Mouse (Mus musculus): ENCODE data around the gene Tcp10c. TPM values are rescaled to one million over a fixed set of nuclear protein-coding genes. Genes with fewer than 3 reads are reported as not detected.
A peak's percentile ranks its signal among the peaks of the same experiment; 100 is the strongest.
"Not testable (repeated sequence)": the region's sequence is repeated elsewhere in the genome, so short reads cannot be mapped to it uniquely, and the experiment has no call there.

Tcp10c gene
- polyA plus RNA-seq (2014; fragmentation: Nextera tagmentation; extraction: Ambion mirVana), result not detected in 2 replicates

GRCm38 (mm10) chr17:13354521-13354920 lies at the start of gene Tcp10c:
Tcp10c (plus strand) TSS chr17:13354572.
- not testable (repeated sequence) for H3K4me3 ChIP-seq (ENCODE audit: low read depth, low read length); H3K9me3 ChIP-seq (ENCODE audit: control insufficient read depth, low read length); H3K27ac ChIP-seq (ENCODE audit: low read depth); H3K36me3 ChIP-seq (ENCODE audit: control insufficient read depth, insufficient read depth, low read length); H3K4me2 ChIP-seq (ENCODE audit: low read length); DNase-seq (ENCODE audit: low spot score); H3K27me3 ChIP-seq (replicated peaks; ENCODE audit: control insufficient read depth, insufficient read depth, low read length); ATAC-seq (replicated peaks; ENCODE audit: low FRiP score, low TSS enrichment, low read depth); H3K9ac ChIP-seq (ENCODE audit: low read length); H3K4me1 ChIP-seq (replicated peaks; ENCODE audit: control insufficient read depth, insufficient read depth, low read length)
- WGBS, result 86% methylated on average over 4 of the region's 4 CpGs

- WGBS, result 83% methylated on average over 5 of the region's 6 CpGs
- not testable (repeated sequence) for H3K9ac ChIP-seq (ENCODE audit: low read length); H3K27me3 ChIP-seq (replicated peaks; ENCODE audit: control insufficient read depth, insufficient read depth, low read length); H3K4me1 ChIP-seq (replicated peaks; ENCODE audit: control insufficient read depth, insufficient read depth, low read length); H3K4me2 ChIP-seq (ENCODE audit: low read length); H3K4me3 ChIP-seq (ENCODE audit: low read depth, low read length); H3K27ac ChIP-seq (ENCODE audit: low read depth); H3K36me3 ChIP-seq (ENCODE audit: control insufficient read depth, insufficient read depth, low read length)
- ATAC-seq (replicated peaks; ENCODE audit: low FRiP score, low TSS enrichment, low read depth), result 0 out of 2 replicates have a peak, but pooled peaks have one; percentile 2
- H3K9me3 ChIP-seq (ENCODE audit: control insufficient read depth, low read length), result peaks cover 10% of the 10 kb centered on the region
- peak; percentile 24 for DNase-seq (ENCODE audit: low spot score)
Observed at GRCm38 (mm10) chr17:13307852-13308251, 46.5 kb upstream of the Tcp10c start.

GRCm38 (mm10) chr17:13308344-13308743 lies 46.0 kb upstream of the Tcp10c start:
- H3K27ac ChIP-seq (ENCODE audit: low read depth), result not testable (repeated sequence)
- peak; percentile 33; the same call in 1 of the 2 replicates for ATAC-seq (replicated peaks; ENCODE audit: low FRiP score, low TSS enrichment, low read depth)

GRCm38 (mm10) chr17:13308746-13309145 lies 45.6 kb upstream of the Tcp10c start:
- DNase-seq (ENCODE audit: low spot score) (peak; percentile 46), ATAC-seq (replicated peaks; ENCODE audit: low FRiP score, low TSS enrichment, low read depth) (peak; percentile 65; the same call in 1 of the 2 replicates)
- H3K9ac ChIP-seq (ENCODE audit: low read length); H3K36me3 ChIP-seq (ENCODE audit: control insufficient read depth, insufficient read depth, low read length); H3K4me3 ChIP-seq (ENCODE audit: low read depth, low read length); H3K27ac ChIP-seq (ENCODE audit: low read depth); H3K27me3 ChIP-seq (replicated peaks; ENCODE audit: control insufficient read depth, insufficient read depth, low read length); H3K4me1 ChIP-seq (replicated peaks; ENCODE audit: control insufficient read depth, insufficient read depth, low read length); H3K4me2 ChIP-seq (ENCODE audit: low read length): not testable (repeated sequence)
- 83% methylated on average over 4 of the region's 4 CpGs for WGBS
- peaks cover 10% of the 10 kb centered on the region for H3K9me3 ChIP-seq (ENCODE audit: control insufficient read depth, low read length)

More at GRCm38 (mm10) chr17:13308344-13308743, 46.0 kb upstream of the Tcp10c start:
- not testable (repeated sequence) for H3K4me1 ChIP-seq (replicated peaks; ENCODE audit: control insufficient read depth, insufficient read depth, low read length); H3K4me2 ChIP-seq (ENCODE audit: low read length); H3K4me3 ChIP-seq (ENCODE audit: low read depth, low read length); H3K27me3 ChIP-seq (replicated peaks; ENCODE audit: control insufficient read depth, insufficient read depth, low read length); H3K9ac ChIP-seq (ENCODE audit: low read length); H3K36me3 ChIP-seq (ENCODE audit: control insufficient read depth, insufficient read depth, low read length)
- 87% methylated on average over 5 of the region's 5 CpGs for WGBS
- peaks cover 10% of the 10 kb centered on the region for H3K9me3 ChIP-seq (ENCODE audit: control insufficient read depth, low read length)
- DNase-seq (ENCODE audit: low spot score), result peak; percentile 50

- not testable (repeated sequence) for H3K27ac ChIP-seq (ENCODE audit: low read depth); H3K4me3 ChIP-seq (ENCODE audit: low read depth, low read length); H3K9ac ChIP-seq (ENCODE audit: low read length); H3K36me3 ChIP-seq (ENCODE audit: control insufficient read depth, insufficient read depth, low read length); H3K4me2 ChIP-seq (ENCODE audit: low read length); H3K27me3 ChIP-seq (replicated peaks; ENCODE audit: control insufficient read depth, insufficient read depth, low read length); H3K4me1 ChIP-seq (replicated peaks; ENCODE audit: control insufficient read depth, insufficient read depth, low read length)
- DNase-seq (ENCODE audit: low spot score), result peak; percentile 48
- ATAC-seq (replicated peaks; ENCODE audit: low FRiP score, low TSS enrichment, low read depth), result peak; percentile 45
- H3K9me3 ChIP-seq (ENCODE audit: control insufficient read depth, low read length), result peaks cover 10% of the 10 kb centered on the region
- 90% methylated on average over 10 of the region's 10 CpGs for WGBS
Observed at GRCm38 (mm10) chr17:13309182-13309631, 45.2 kb upstream of the Tcp10c start.

GRCm38 (mm10) chr17:13329967-13330366 lies 24.4 kb upstream of the Tcp10c start:
- not testable (repeated sequence) for H3K4me2 ChIP-seq (ENCODE audit: low read length); H3K9me3 ChIP-seq (ENCODE audit: control insufficient read depth, low read length); ATAC-seq (replicated peaks; ENCODE audit: low FRiP score, low TSS enrichment, low read depth); H3K36me3 ChIP-seq (ENCODE audit: control insufficient read depth, insufficient read depth, low read length); H3K9ac ChIP-seq (ENCODE audit: low read length); H3K27ac ChIP-seq (ENCODE audit: low read depth); H3K27me3 ChIP-seq (replicated peaks; ENCODE audit: control insufficient read depth, insufficient read depth, low read length); H3K4me1 ChIP-seq (replicated peaks; ENCODE audit: control insufficient read depth, insufficient read depth, low read length); H3K4me3 ChIP-seq (ENCODE audit: low read depth, low read length)
- DNase-seq (ENCODE audit: low spot score), result peak; percentile 43
- WGBS, result 82% methylated on average over 4 of the region's 4 CpGs

- not testable (repeated sequence) for H3K4me1 ChIP-seq (replicated peaks; ENCODE audit: control insufficient read depth, insufficient read depth, low read length); H3K4me3 ChIP-seq (ENCODE audit: low read depth, low read length); H3K9ac ChIP-seq (ENCODE audit: low read length); ATAC-seq (replicated peaks; ENCODE audit: low FRiP score, low TSS enrichment, low read depth); H3K9me3 ChIP-seq (ENCODE audit: control insufficient read depth, low read length); H3K36me3 ChIP-seq (ENCODE audit: control insufficient read depth, insufficient read depth, low read length); H3K4me2 ChIP-seq (ENCODE audit: low read length); H3K27me3 ChIP-seq (replicated peaks; ENCODE audit: control insufficient read depth, insufficient read depth, low read length); H3K27ac ChIP-seq (ENCODE audit: low read depth)
- WGBS, result 88% methylated on average over 3 of the region's 4 CpGs
- DNase-seq (ENCODE audit: low spot score), result peak; percentile 38
Observed at GRCm38 (mm10) chr17:13331179-13331578, 23.2 kb upstream of the Tcp10c start.

GRCm38 (mm10) chr17:13332496-13332895 lies 21.9 kb upstream of the Tcp10c start:
- not testable (repeated sequence) for H3K9me3 ChIP-seq (ENCODE audit: control insufficient read depth, low read length); H3K27me3 ChIP-seq (replicated peaks; ENCODE audit: control insufficient read depth, insufficient read depth, low read length); H3K4me3 ChIP-seq (ENCODE audit: low read depth, low read length); H3K9ac ChIP-seq (ENCODE audit: low read length); H3K4me1 ChIP-seq (replicated peaks; ENCODE audit: control insufficient read depth, insufficient read depth, low read length); H3K27ac ChIP-seq (ENCODE audit: low read depth); H3K4me2 ChIP-seq (ENCODE audit: low read length); H3K36me3 ChIP-seq (ENCODE audit: control insufficient read depth, insufficient read depth, low read length); ATAC-seq (replicated peaks; ENCODE audit: low FRiP score, low TSS enrichment, low read depth)
- 85% methylated on average over 8 of the region's 8 CpGs for WGBS
- DNase-seq (ENCODE audit: low spot score), result peak; percentile 44

- not testable (repeated sequence) for H3K36me3 ChIP-seq (ENCODE audit: control insufficient read depth, insufficient read depth, low read length); H3K27ac ChIP-seq (ENCODE audit: low read depth); H3K27me3 ChIP-seq (replicated peaks; ENCODE audit: control insufficient read depth, insufficient read depth, low read length); H3K9ac ChIP-seq (ENCODE audit: low read length); H3K4me3 ChIP-seq (ENCODE audit: low read depth, low read length); H3K9me3 ChIP-seq (ENCODE audit: control insufficient read depth, low read length); H3K4me1 ChIP-seq (replicated peaks; ENCODE audit: control insufficient read depth, insufficient read depth, low read length); H3K4me2 ChIP-seq (ENCODE audit: low read length)
- 63% methylated on average over 9 of the region's 9 CpGs for WGBS
- ATAC-seq (replicated peaks; ENCODE audit: low FRiP score, low TSS enrichment, low read depth) (peak; percentile 71), DNase-seq (ENCODE audit: low spot score) (peak; percentile 52)
Observed at GRCm38 (mm10) chr17:13336979-13337749, 17.2 kb upstream of the Tcp10c start.

All from intestine, embryonic 14.5 days (tissue).